Mouse (Mus musculus): ENCODE data around the gene Atp6v0e2. TPM values are rescaled to one million over a fixed set of nuclear protein-coding genes. Genes with fewer than 3 reads are reported as not detected.

Gene Atp6v0e2
- 152 and 161 TPM in 2 replicates for polyA plus RNA-seq (2014; fragmentation: Nextera tagmentation; extraction: Ambion mirVana)

- ATAC-seq, result peak; percentile 97
- Histone ChIP-seq H3K9me3 (replicated peaks; ENCODE audit: control insufficient read depth, low read length) (no peaks in the 10 kb centered on the region), H3K4me2 (ENCODE audit: low read length) (peak within 1 kb of the TSS; percentile 74), H3K9ac (ENCODE audit: low read length) (peak within 1 kb of the TSS; percentile 93), H3K4me1 (ENCODE audit: control insufficient read depth, insufficient read depth, low read length) (peaks cover 18% of the 10 kb centered on the region), H3K27ac (ENCODE audit: low read depth, low read length) (peak within 1 kb of the TSS; percentile 78), H3K36me3 (ENCODE audit: control insufficient read depth, insufficient read depth, low read length) (peaks cover 26% of the 10 kb centered on the region), H3K27me3 (replicated peaks; ENCODE audit: control insufficient read depth, insufficient read depth, low read length) (no peaks in the 10 kb centered on the region), H3K4me3 (ENCODE audit: low read depth, low read length) (peak within 1 kb of the TSS; percentile 64)
- WGBS, result 2% methylated on average over 38 of the region's 38 CpGs
- peak; percentile 98 for DNase-seq (ENCODE audit: low spot score)
Observed at GRCm38 (mm10) chr6:48537105-48537954, at the start of gene Atp6v0e2. Gene Atp6v0e2 (plus strand): TSS chr6:48537615.

- Histone ChIP-seq H3K9me3 (replicated peaks; ENCODE audit: control insufficient read depth, low read length) (no peaks in the 10 kb centered on the region), H3K4me1 (ENCODE audit: control insufficient read depth, insufficient read depth, low read length) (no peaks in the 10 kb centered on the region), H3K27me3 (replicated peaks; ENCODE audit: control insufficient read depth, insufficient read depth, low read length) (no peaks in the 10 kb centered on the region), H3K36me3 (ENCODE audit: control insufficient read depth, insufficient read depth, low read length) (no peaks in the 10 kb centered on the region), H3K4me3 (ENCODE audit: low read depth, low read length) (no peak overlapping the region), H3K9ac (ENCODE audit: low read length) (no peak overlapping the region), H3K4me2 (ENCODE audit: low read length) (peak overlapping the region; percentile 35), H3K27ac (ENCODE audit: low read depth, low read length) (no peak overlapping the region; the same call in 1 of the 2 replicates)
- DNase-seq (ENCODE audit: low spot score) (no peak), ATAC-seq (peak; percentile 18; the same call in 1 of the 2 replicates)
- 17% methylated on average over 18 of the region's 25 CpGs for WGBS
Observed at GRCm38 (mm10) chr6:48487747-48488725, 49.4 kb upstream of the Atp6v0e2 start.

- no peak overlapping the region for H3K4me2 ChIP-seq (ENCODE audit: low read length)
- no peak for ATAC-seq
- no peak overlapping the region for H3K4me3 ChIP-seq (ENCODE audit: low read depth, low read length)
- no peaks in the 10 kb centered on the region for H3K9me3 ChIP-seq (replicated peaks; ENCODE audit: control insufficient read depth, low read length)
- H3K27me3 ChIP-seq (replicated peaks; ENCODE audit: control insufficient read depth, insufficient read depth, low read length), result no peaks in the 10 kb centered on the region
- WGBS, result 64% methylated on average over 3 of the region's 3 CpGs
- peak; percentile 18 for DNase-seq (ENCODE audit: low spot score)
- H3K4me1 ChIP-seq (ENCODE audit: control insufficient read depth, insufficient read depth, low read length), result no peaks in the 10 kb centered on the region
- no peaks in the 10 kb centered on the region for H3K36me3 ChIP-seq (ENCODE audit: control insufficient read depth, insufficient read depth, low read length)
- no peak overlapping the region for H3K9ac ChIP-seq (ENCODE audit: low read length)
- no peak overlapping the region for H3K27ac ChIP-seq (ENCODE audit: low read depth, low read length)
Observed at GRCm38 (mm10) chr6:48489741-48490140, 47.7 kb upstream of the Atp6v0e2 start.

GRCm38 (mm10) chr6:48491361-48491760 lies 46.1 kb upstream of the Atp6v0e2 start:
- Histone ChIP-seq H3K27me3 (replicated peaks; ENCODE audit: control insufficient read depth, insufficient read depth, low read length) (no peaks in the 10 kb centered on the region), H3K4me1 (ENCODE audit: control insufficient read depth, insufficient read depth, low read length) (no peaks in the 10 kb centered on the region), H3K9me3 (replicated peaks; ENCODE audit: control insufficient read depth, low read length) (no peaks in the 10 kb centered on the region), H3K4me2 (ENCODE audit: low read length) (no peak overlapping the region), H3K4me3 (ENCODE audit: low read depth, low read length) (no peak overlapping the region), H3K36me3 (ENCODE audit: control insufficient read depth, insufficient read depth, low read length) (no peaks in the 10 kb centered on the region), H3K27ac (ENCODE audit: low read depth, low read length) (no peak overlapping the region), H3K9ac (ENCODE audit: low read length) (no peak overlapping the region)
- ATAC-seq, result no peak
- WGBS, result 79% methylated on average over 9 of the region's 9 CpGs
- DNase-seq (ENCODE audit: low spot score), result no peak

GRCm38 (mm10) chr6:48493136-48493730 lies 44.2 kb upstream of the Atp6v0e2 start:
- H3K4me2 ChIP-seq (ENCODE audit: low read length), result no peak overlapping the region
- WGBS, result 5% methylated on average over 8 of the region's 8 CpGs
- H3K27ac ChIP-seq (ENCODE audit: low read depth, low read length), result no peak overlapping the region
- H3K9me3 ChIP-seq (replicated peaks; ENCODE audit: control insufficient read depth, low read length), result no peaks in the 10 kb centered on the region
- no peak for ATAC-seq
- no peaks in the 10 kb centered on the region for H3K4me1 ChIP-seq (ENCODE audit: control insufficient read depth, insufficient read depth, low read length)
- no peak for DNase-seq (ENCODE audit: low spot score)
- no peak overlapping the region for H3K9ac ChIP-seq (ENCODE audit: low read length)
- no peak overlapping the region for H3K4me3 ChIP-seq (ENCODE audit: low read depth, low read length)
- H3K36me3 ChIP-seq (ENCODE audit: control insufficient read depth, insufficient read depth, low read length), result no peaks in the 10 kb centered on the region
- no peaks in the 10 kb centered on the region for H3K27me3 ChIP-seq (replicated peaks; ENCODE audit: control insufficient read depth, insufficient read depth, low read length)

- ATAC-seq, result no peak
- H3K4me1 ChIP-seq (ENCODE audit: control insufficient read depth, insufficient read depth, low read length), result no peaks in the 10 kb centered on the region
- DNase-seq (ENCODE audit: low spot score), result no peak
- no peak overlapping the region for H3K4me3 ChIP-seq (ENCODE audit: low read depth, low read length)
- no peak overlapping the region for H3K27ac ChIP-seq (ENCODE audit: low read depth, low read length)
- no peaks in the 10 kb centered on the region for H3K36me3 ChIP-seq (ENCODE audit: control insufficient read depth, insufficient read depth, low read length)
- H3K4me2 ChIP-seq (ENCODE audit: low read length), result no peak overlapping the region
- H3K9ac ChIP-seq (ENCODE audit: low read length), result no peak overlapping the region
- no peaks in the 10 kb centered on the region for H3K9me3 ChIP-seq (replicated peaks; ENCODE audit: control insufficient read depth, low read length)
- WGBS, result 84% methylated on average over 4 of the region's 4 CpGs
- H3K27me3 ChIP-seq (replicated peaks; ENCODE audit: control insufficient read depth, insufficient read depth, low read length), result no peaks in the 10 kb centered on the region
Observed at GRCm38 (mm10) chr6:48497521-48497920, 39.9 kb upstream of the Atp6v0e2 start.

- Histone ChIP-seq H3K9ac (ENCODE audit: low read length) (no peak overlapping the region), H3K9me3 (replicated peaks; ENCODE audit: control insufficient read depth, low read length) (no peaks in the 10 kb centered on the region), H3K4me2 (ENCODE audit: low read length) (peak overlapping the region; percentile 81; the same call in 1 of the 2 replicates), H3K27me3 (replicated peaks; ENCODE audit: control insufficient read depth, insufficient read depth, low read length) (no peaks in the 10 kb centered on the region), H3K4me1 (ENCODE audit: control insufficient read depth, insufficient read depth, low read length) (peaks cover 9% of the 10 kb centered on the region), H3K36me3 (ENCODE audit: control insufficient read depth, insufficient read depth, low read length) (no peaks in the 10 kb centered on the region), H3K27ac (ENCODE audit: low read depth, low read length) (no peak overlapping the region), H3K4me3 (ENCODE audit: low read depth, low read length) (peak overlapping the region; percentile 54)
- 13% methylated on average over 2 of the region's 2 CpGs for WGBS
- no peak for DNase-seq (ENCODE audit: low spot score)
- ATAC-seq, result peak; percentile 52
Observed at GRCm38 (mm10) chr6:48503847-48504240, 33.6 kb upstream of the Atp6v0e2 start.

- H3K27me3 ChIP-seq (replicated peaks; ENCODE audit: control insufficient read depth, insufficient read depth, low read length), result no peaks in the 10 kb centered on the region
Observed at GRCm38 (mm10) chr6:48504241-48504854, 33.1 kb upstream of the Atp6v0e2 start.

More at GRCm38 (mm10) chr6:48504241-48504854, 33.1 kb upstream of the Atp6v0e2 start:
- H3K27ac ChIP-seq (ENCODE audit: low read depth, low read length), result peak overlapping the region; percentile 58; the same call in 1 of the 2 replicates
- peak overlapping the region; percentile 54 for H3K4me3 ChIP-seq (ENCODE audit: low read depth, low read length)
- WGBS, result under 1% methylated on average over 26 of the region's 26 CpGs
- no peaks in the 10 kb centered on the region for H3K36me3 ChIP-seq (ENCODE audit: control insufficient read depth, insufficient read depth, low read length)
- peak; percentile 91 for DNase-seq (ENCODE audit: low spot score)
- peak overlapping the region; percentile 73 for H3K9ac ChIP-seq (ENCODE audit: low read length)
- H3K4me1 ChIP-seq (ENCODE audit: control insufficient read depth, insufficient read depth, low read length), result peaks cover 9% of the 10 kb centered on the region
- H3K4me2 ChIP-seq (ENCODE audit: low read length), result peak overlapping the region; percentile 81
- ATAC-seq, result peak; percentile 97
- no peaks in the 10 kb centered on the region for H3K9me3 ChIP-seq (replicated peaks; ENCODE audit: control insufficient read depth, low read length)
